Mouse (Mus musculus) MEL (cell line): Measurements from ENCODE around the gene Baiap2l2.

Experiments used
- BHLHE40 ChIP-seq: IDR thresholded peaks from 2 replicates; pipeline ENCODE4 v1.6.1; 2012; ENCODE audit warnings: low read depth, mild to moderate bottlenecking, inconsistent platforms, low read length, improper control_type of control experiment, borderline replicate concordance
- CHD1 ChIP-seq: IDR thresholded peaks from 2 replicates; pipeline ENCODE4 v1.6.1; 2012; ENCODE audit warnings: low read depth, mild to moderate bottlenecking, inconsistent platforms, low read length, improper control_type of control experiment
- CHD2 ChIP-seq: IDR thresholded peaks from 2 replicates; pipeline ENCODE4 v1.6.1; 2011; ENCODE audit warnings: low read length, improper control_type of control experiment
- CTCF ChIP-seq, 3 experiments: IDR thresholded peaks in 2 of 3; conservative IDR thresholded peaks in 1 of 3; 2 replicates each; pipeline ENCODE4 v1.5.1; 2011 to 2012; ENCODE audit warnings: low read length in 3 of 3, low read depth in 2 of 3, mild to moderate bottlenecking in 2 of 3, improper control_type of control experiment in 1 of 3, inconsistent platforms in 1 of 3, mixed read lengths in 1 of 3, moderate library complexity in 1 of 3; ENCODE audit not compliant: control insufficient read depth in 1 of 3, insufficient read depth in 1 of 3, poor library complexity in 1 of 3, severe bottlenecking in 1 of 3
- E2F4 ChIP-seq: IDR thresholded peaks from 2 replicates; pipeline ENCODE4 v1.6.1; 2011; ENCODE audit warnings: low read depth, low read length, improper control_type of control experiment, borderline replicate concordance
- EP300 ChIP-seq, 2 experiments: IDR thresholded peaks; 2 replicates each; pipeline ENCODE4 v1.6.1; 2011; ENCODE audit warnings: improper control_type of control experiment in 2 of 2, low read length in 2 of 2, low read depth in 1 of 2, mild to moderate bottlenecking in 1 of 2
- MAFK ChIP-seq: IDR thresholded peaks from 2 replicates; pipeline ENCODE4 v1.6.1; 2011; ENCODE audit warnings: low read depth, mild to moderate bottlenecking, low read length, improper control_type of control experiment, borderline replicate concordance
- MEF2A ChIP-seq: IDR thresholded peaks from 2 replicates; pipeline ENCODE4 v1.6.1; 2014; ENCODE audit warnings: low read depth, mild to moderate bottlenecking, inconsistent platforms, low read length, improper control_type of control experiment; ENCODE audit not compliant: poor library complexity, insufficient replicate concordance, severe bottlenecking; ENCODE audit errors: extremely low read depth
- NRF1 ChIP-seq: IDR thresholded peaks from 2 replicates; pipeline ENCODE4 v1.6.1; 2014; ENCODE audit warnings: low read depth, mild to moderate bottlenecking, inconsistent platforms, low read length, improper control_type of control experiment, moderate library complexity; ENCODE audit not compliant: poor library complexity, insufficient read depth, severe bottlenecking
- POLR2A ChIP-seq, 2 experiments: IDR thresholded peaks; 2 replicates each; pipeline ENCODE4 v1.6.1; 2011 to 2012; ENCODE audit warnings: low read length in 2 of 2, mild to moderate bottlenecking in 2 of 2, control low read depth in 1 of 2, improper control_type of control experiment in 1 of 2, low read depth in 1 of 2, moderate library complexity in 1 of 2; ENCODE audit not compliant: control insufficient read depth in 1 of 2, insufficient read depth in 1 of 2, poor library complexity in 1 of 2
- SIN3A ChIP-seq: IDR thresholded peaks from 2 replicates; pipeline ENCODE4 v1.6.1; 2012; ENCODE audit warnings: low read length, improper control_type of control experiment, inconsistent platforms
- SMC3 ChIP-seq: IDR thresholded peaks from 2 replicates; pipeline ENCODE4 v1.6.1; 2011; ENCODE audit warnings: low read depth, low read length, improper control_type of control experiment
- TBP ChIP-seq: IDR thresholded peaks from 2 replicates; pipeline ENCODE4 v1.8.0; 2011; ENCODE audit warnings: low read depth, low read length, improper control_type of control experiment
- ZC3H11A ChIP-seq: IDR thresholded peaks from 2 replicates; pipeline ENCODE4 v1.6.1; 2012; ENCODE audit warnings: low read depth, mild to moderate bottlenecking, inconsistent platforms, low read length, improper control_type of control experiment

DNA sequence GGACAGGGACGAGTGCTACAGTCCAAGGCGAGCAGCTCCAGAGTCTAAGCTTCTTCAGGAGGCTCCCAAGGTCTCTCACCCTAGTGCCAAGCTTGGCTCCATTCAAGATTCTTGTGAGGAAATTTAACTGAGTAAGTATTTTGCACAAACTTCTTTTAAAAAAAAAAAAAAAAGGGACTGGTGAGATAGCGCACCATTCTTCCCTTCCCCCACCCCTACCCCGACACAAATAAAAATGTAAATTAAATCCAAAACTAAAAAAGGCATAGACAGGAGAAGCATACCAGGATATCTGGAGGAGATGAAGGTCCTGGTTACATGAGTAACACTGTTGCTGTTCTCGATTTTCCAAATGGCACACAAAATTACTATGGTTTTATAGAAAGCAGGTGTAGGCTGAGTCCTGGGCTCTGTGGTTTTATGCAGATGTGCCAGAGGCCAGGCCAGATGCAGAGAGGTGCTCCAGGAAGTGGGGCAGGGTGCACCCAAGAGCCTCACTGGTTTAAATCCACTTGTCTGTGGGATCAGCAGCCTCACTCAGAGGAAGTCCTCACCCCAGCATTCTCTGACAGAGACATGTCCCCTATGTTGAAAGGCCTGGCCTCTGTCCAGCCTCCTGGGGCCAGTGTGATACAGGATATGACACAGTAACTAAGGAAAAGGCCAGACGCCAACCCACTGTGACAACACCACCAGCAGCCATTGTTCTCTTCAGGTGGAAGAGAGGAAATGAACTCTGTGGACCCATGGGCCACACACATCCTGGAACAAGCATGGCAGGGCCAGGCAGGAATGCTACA, 37.9 kb upstream of the Baiap2l2 start:
- no peak for TF ChIP-seq CTCF (IDR thresholded peaks at IDR 0.05 in 2 of 3, conservative IDR thresholded peaks at IDR 0.05 in 1 of 3; ENCODE audit: control insufficient read depth in 1 of 3, insufficient read depth in 1 of 3, low read depth in 2 of 3, low read length in 3 of 3, poor library complexity in 1 of 3, severe bottlenecking in 1 of 3)
- no peak for TF ChIP-seq NRF1
- 0 out of 2 replicates have a peak, but pooled peaks have one; percentile 10 for TF ChIP-seq SIN3A
- no peak for TF ChIP-seq MAFK
- TF ChIP-seq EP300 (IDR thresholded peaks at IDR 0.05; ENCODE audit: low read depth in 1 of 2, low read length in 2 of 2): no peak
- no peak for TF ChIP-seq CHD1
- no peak for TF ChIP-seq E2F4
- TF ChIP-seq POLR2A (IDR thresholded peaks at IDR 0.05; ENCODE audit: control insufficient read depth in 1 of 2, insufficient read depth in 1 of 2, low read depth in 1 of 2, low read length in 2 of 2, poor library complexity in 1 of 2): no peak
- TF ChIP-seq CHD2: 0 out of 2 replicates have a peak, but pooled peaks have one; percentile 22
- TF ChIP-seq BHLHE40: no peak
- TF ChIP-seq MEF2A: no peak
- no peak for TF ChIP-seq ZC3H11A
- no peak for TF ChIP-seq TBP
- no peak for TF ChIP-seq SMC3
